Mouse (Mus musculus): ENCODE data around the gene Notch4. TPM values are rescaled to one million over a fixed set of nuclear protein-coding genes. Genes with fewer than 3 reads are reported as not detected.

Notch4 gene
- total RNA-seq, 2 experiments from 2014 or later: 6.1 to 9.0 TPM

DNA sequence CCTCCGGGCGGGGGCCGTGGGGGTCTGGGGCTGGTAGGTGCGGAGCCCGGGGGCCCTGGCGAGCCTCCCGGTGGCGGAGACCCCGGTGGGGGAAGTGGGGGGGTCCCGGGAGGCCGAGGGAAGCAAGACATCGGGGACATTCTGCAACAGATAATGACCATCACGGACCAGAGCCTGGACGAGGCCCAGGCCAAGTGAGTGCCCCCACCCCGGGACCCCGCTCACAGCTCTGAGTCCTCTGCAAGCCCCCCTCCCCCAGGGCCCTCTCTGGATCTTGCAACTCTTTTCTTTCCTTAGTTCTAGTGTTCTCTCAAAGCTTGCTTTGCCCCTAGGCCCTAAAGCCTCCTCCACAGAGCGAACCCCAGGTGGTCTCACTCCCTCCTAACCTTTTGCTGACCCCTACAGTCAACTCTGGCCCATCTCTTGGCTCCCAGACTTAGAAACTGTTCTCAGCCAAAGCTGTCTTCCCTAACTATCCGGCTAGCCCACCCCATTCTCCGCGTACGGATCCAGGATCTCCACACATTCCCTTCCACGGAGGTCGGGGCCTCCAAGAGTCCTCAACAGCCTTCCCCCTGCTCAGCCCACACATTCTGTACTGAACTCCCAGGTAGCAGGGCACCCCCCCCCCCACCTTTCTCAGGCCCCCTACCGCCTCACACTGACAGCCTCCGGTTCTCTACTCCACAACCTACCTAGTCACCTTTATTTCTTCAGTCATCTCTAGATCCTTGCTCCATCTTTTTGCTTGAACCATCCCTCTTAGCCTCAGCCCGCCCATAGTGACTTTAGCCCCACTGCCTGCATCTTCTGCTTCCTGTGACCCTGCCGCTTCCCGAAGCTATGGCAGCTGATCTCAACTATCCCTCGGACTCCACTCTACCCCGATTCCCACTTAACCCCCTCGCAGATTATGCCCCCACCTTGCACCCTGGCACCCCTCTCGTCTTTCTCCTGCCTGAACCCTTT lies 28.8 kb downstream of the Notch4 start:
- DNase-seq (ENCODE audit: low spot score in 2 of 2): peak in 1 of 2 experiments; percentile 28

DNA sequence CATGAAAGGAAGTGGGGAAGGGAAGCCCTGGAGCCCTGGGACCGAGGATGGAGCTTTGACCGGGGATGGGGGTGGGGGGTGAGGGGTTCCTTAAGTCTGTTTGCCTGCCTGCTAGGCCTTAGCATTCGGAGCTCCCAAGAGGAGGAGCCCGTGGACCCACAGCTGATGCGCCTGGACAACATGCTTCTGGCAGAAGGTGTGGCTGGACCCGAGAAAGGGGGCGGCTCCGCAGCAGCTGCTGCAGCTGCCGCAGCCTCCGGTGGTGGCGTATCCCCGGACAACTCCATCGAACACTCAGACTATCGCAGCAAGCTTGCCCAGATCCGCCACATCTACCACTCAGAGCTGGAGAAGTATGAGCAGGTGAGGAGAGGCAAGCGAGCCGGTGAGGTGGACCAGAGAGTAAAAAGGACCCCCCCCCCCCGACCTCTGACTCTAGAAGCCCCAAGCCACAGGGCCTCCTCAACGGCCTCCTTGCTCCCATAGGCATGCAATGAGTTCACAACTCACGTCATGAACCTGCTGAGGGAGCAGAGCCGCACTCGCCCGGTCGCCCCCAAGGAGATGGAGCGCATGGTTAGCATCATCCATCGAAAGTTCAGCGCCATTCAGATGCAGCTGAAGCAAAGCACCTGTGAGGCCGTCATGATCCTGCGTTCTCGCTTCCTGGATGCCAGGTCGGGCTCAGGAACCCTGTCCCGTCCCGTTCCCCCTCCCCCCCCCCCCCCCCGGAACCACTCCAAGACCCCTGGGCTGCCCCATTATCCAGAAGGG lies 29.9 kb downstream of the Notch4 start:
- no peak for DNase-seq (ENCODE audit: low spot score in 2 of 2)

DNA sequence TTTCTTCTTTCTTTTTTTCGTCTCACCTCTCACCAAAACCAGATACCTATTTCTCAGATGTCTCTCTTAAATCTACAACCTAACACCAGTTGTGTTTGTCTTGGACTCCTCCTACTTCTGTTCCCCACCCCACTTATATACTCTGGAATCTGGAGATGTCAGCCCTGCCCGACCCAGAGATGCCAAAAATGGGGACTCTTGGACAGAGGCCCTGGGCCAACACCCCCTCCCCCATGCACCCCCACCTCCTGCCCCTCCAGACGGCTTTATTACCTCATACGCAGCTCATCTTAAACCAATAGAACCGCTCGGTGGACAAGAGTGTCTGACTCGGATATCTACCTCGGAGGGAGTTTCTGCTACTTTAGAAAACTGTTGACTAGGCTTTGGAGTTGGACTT lies 32.0 kb downstream of the Notch4 start:
- no peak for DNase-seq (ENCODE audit: low spot score in 2 of 2)

DNA sequence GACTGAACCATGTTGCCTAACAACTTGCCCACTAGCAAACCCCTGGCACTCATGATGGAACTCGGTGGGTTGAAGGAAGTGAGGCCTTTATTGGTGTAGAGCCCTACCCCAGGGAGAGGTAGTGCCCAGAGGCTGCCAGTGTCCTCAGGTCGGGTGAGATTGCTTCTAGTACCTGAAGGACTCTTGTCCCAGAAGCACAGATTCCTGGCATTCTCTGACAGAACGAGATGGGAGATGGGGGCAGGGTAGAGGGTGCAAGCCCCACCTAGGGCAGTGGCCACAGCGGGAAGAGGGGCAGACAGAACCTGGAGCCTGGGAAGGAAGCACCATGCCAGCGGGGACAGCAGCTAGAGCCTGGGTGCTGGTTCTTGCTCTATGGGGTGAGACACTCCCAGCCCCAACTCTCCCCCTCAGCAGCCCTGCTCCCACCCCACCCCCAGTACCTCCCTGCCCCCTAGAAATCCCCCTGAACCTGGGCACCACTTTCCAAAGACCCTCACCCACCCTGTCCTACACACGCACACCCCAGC lies 33.6 kb downstream of the Notch4 start, which contains the start of gene Ager:
TSS of gene Ager (plus strand) at position 297 of the 530 bp plus-strand sequence.
- no peak for DNase-seq (ENCODE audit: low spot score in 2 of 2)

GRCm38 (mm10) chr17:34599891-34600290 lies 35.8 kb downstream of the Notch4 start:
- no peak for DNase-seq (ENCODE audit: low spot score in 2 of 2)

DNA sequence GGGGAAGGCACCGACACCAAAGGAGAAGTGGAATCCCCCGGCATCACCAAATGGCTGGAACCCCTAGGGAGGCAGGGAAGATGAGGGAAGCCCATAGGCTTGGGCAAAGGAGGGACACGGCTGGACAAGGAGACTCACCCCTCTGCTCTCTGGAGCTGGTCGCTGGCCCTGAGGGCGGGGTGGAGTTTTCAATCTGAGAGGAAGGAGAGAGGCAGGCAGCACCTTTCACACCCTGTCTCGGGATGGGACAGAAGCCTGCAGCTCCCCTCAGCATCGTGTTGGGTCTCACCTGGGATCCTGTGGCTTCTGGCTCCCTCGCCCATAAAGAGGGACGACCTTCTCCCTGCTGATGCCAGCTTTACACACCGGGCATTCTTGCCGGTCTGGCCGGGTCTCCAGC lies 37.7 kb downstream of the Notch4 start:
- DNase-seq (ENCODE audit: low spot score in 2 of 2): no peak

GRCm38 (mm10) chr17:34603375-34604060 lies 39.5 kb downstream of the Notch4 start, which contains the start of gene Rnf5:
Gene Rnf5, minus strand, starts transcription at chr17:34603690.
- DNase-seq (ENCODE audit: low spot score in 2 of 2): peak; percentile 98 to 100

- peak; percentile 97 for DNase-seq (ENCODE audit: low spot score in 2 of 2)
Observed at GRCm38 (mm10) chr17:34604061-34604508, 40.0 kb downstream of the Notch4 start, which contains the start of gene Agpat1. Gene Agpat1, plus strand, starts transcription at chr17:34604262.

DNA sequence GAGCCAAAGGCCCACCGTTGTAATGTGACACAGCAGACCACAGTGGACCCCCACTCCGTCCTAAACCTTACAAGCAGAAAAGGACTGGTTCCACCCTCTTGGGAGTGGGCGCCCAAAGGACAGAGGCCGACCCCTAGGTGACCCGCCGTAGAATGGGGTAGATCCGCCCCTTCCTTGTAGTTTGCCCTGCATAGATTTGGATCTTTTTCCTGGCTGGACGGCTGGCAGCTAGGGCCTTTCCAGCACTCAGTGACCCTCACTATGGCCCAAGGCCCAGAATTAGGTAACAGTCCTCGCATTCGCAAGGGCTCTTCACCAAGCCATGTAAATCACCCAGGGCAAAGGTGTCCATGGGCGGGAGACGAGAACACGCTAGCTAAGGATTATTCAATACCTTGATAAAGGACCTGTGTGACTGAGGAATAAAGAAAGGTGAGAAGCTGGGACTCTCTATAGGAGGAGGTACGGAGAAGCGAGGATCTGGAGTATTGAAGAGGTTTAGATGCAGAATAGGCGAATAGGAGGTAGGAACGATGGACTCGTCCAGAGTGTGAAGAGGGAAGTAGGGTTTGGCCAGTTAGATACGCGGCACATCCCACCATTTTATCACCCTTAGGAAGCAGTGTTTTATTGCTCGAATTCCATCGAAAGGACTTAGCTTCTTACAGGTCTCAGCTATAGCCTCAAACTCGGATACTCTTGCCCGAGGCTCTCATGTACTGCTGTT lies 40.6 kb downstream of the Notch4 start:
- no peak for DNase-seq (ENCODE audit: low spot score in 2 of 2)

DNA sequence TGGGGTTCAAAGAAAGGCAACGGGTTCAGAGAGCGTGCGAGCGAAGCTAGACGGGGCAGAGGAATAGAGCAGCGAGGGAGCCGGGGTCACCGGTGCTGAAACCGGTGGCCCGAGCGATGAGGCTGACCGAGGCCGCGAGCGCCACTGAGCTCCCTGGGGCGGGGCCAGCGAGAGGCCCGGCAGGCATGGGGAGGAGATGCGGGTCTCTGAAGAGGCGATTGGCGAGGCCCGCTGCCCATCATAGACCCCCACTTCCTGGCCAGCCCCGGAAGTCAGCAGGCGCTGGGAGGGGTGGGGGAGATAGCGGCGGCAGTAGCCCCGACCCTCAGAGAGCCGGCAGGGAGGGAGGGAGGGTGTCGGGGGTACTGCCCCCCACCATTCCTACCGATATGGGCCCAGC lies 41.5 kb downstream of the Notch4 start:
- peak; percentile 97 to 99 for DNase-seq (ENCODE audit: low spot score in 2 of 2)

GRCm38 (mm10) chr17:34606186-34607039 lies 42.3 kb downstream of the Notch4 start:
- DNase-seq (ENCODE audit: low spot score in 2 of 2): no peak

GRCm38 (mm10) chr17:34607997-34608396 lies 43.9 kb downstream of the Notch4 start:
- DNase-seq (ENCODE audit: low spot score in 2 of 2): no peak

GRCm38 (mm10) chr17:34611050-34611449 lies 47.0 kb downstream of the Notch4 start:
- no peak for DNase-seq (ENCODE audit: low spot score in 2 of 2)

- DNase-seq (ENCODE audit: low spot score in 2 of 2): no peak
Observed at GRCm38 (mm10) chr17:34613054-34613645, 49.1 kb downstream of the Notch4 start.

GRCm38 (mm10) chr17:34613830-34614229 lies 49.8 kb downstream of the Notch4 start:
- DNase-seq (ENCODE audit: low spot score in 2 of 2): peak in 1 of 2 experiments; percentile 39

DNA sequence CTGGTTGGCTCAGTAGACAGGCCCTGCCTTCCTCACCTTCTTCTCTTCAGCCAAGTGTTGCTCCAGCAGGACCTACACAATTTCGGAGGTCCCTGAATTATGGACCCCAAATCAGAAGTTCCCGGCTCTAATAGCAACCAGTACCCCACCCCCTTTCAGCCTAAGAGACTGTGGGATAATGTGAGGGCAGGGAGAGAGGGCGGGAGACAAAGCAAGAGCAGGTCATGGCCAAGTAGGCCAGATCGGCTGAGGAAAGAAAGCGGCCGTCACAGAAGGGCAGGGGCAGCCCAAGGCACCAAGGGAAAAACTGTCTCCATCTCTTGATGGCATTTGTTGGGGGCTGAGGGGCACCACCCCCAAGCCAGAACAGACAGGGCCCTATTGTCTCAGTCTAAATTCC lies 51.8 kb downstream of the Notch4 start, which contains the start of gene Egfl8:
TSS of gene Egfl8 (minus strand) at position 101 of the 400 bp plus-strand sequence.
- DNase-seq (ENCODE audit: low spot score in 2 of 2): no peak

GRCm38 (mm10) chr17:34618999-34619398 lies 54.9 kb downstream of the Notch4 start:
- peak in 1 of 2 experiments; percentile 64 for DNase-seq (ENCODE audit: low spot score in 2 of 2)

DNA sequence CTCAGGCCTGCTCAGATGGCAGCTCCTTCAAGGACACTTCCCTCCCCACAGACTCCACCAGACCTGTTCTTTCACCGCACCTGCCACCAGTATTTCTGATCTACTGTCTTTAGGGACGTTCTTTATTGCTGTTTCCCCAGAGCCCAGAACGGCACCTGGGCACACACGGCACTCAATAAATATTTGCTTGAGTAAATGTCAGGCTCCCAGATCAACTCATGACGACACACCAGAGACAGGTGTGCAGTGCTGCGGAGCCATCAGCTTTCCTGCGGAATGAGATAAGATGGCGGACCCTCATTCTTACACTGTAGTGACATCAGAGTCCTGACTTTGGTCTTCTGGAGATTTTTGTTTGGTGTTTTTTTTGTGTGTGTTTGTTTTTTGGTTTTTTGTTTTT lies 56.9 kb downstream of the Notch4 start:
- no peak for DNase-seq (ENCODE audit: low spot score in 2 of 2)

GRCm38 (mm10) chr17:34623161-34623560 lies 59.1 kb downstream of the Notch4 start:
- no peak for DNase-seq (ENCODE audit: low spot score in 2 of 2)

Measured in left cerebral cortex, adult 18-20 months (tissue).